Mouse (Mus musculus) heart, postnatal 0 days (tissue): Measurements from ENCODE around the gene Pdlim1.

ENCODE experiments used
- CTCF ChIP-seq: IDR thresholded peaks from 2 replicates; pipeline ENCODE4 v1.5.1; 2016; ENCODE audit warnings: antibody characterized with exemption, control low read depth, low read depth
- EP300 ChIP-seq: IDR thresholded peaks from 2 replicates; pipeline ENCODE4 v1.6.1; 2016; ENCODE audit warnings: antibody characterized with exemption, low read depth

GRCm38 (mm10) chr19:40178311-40178710 is 93.3 kb downstream of the Pdlim1 start:
- TF ChIP-seq CTCF (no peak), EP300 (no peak)
